Mouse (Mus musculus): Measurements from ENCODE around the gene Paics. TPM values are rescaled to one million over a fixed set of nuclear protein-coding genes. Genes with fewer than 3 reads are reported as not detected.
A peak's percentile ranks its signal among the peaks of the same experiment; 100 is the strongest.

Gene Paics
- total and polyA plus RNA-seq, 2 experiments from 2014 or later: 96.6 to 137 TPM

- TF ChIP-seq CTCF (IDR thresholded peaks at IDR 0.05): no peak
- H3K27me3 ChIP-seq (ENCODE audit: insufficient read depth, low read length): no peaks in the 10 kb centered on the region
- ATAC-seq (ENCODE audit: low FRiP score) (no peak), DNase-seq (ENCODE audit: low spot score) (no peak)
- no peak overlapping the region for H3K4me3 ChIP-seq (ENCODE audit: low read depth, low read length)
- 0 out of 2 replicates have a peak, but pooled peaks cover 2% of the 10 kb centered on the region for H3K36me3 ChIP-seq (ENCODE audit: insufficient read depth, low read length)
- H3K27ac ChIP-seq (ENCODE audit: low read depth, low read length): no peak overlapping the region
- no peak overlapping the region for H3K9ac ChIP-seq (replicated peaks; ENCODE audit: low read length, poor library complexity, severe bottlenecking)
- no peaks in the 10 kb centered on the region for H3K9me3 ChIP-seq (ENCODE audit: low read length)
- WGBS: 92% methylated on average over 4 of the region's 4 CpGs
- H3K4me1 ChIP-seq (ENCODE audit: insufficient read depth, low read length): 0 out of 2 replicates have a peak, but pooled peaks cover 3% of the 10 kb centered on the region
- H3K4me2 ChIP-seq (ENCODE audit: low read depth, low read length, poor library complexity, severe bottlenecking): no peak overlapping the region
Observed at GRCm38 (mm10) chr5:76947142-76947541, 4.0 kb upstream of the Paics start.

GRCm38 (mm10) chr5:76947758-76948157 lies 3.3 kb upstream of the Paics start:
- DNase-seq (ENCODE audit: low spot score) (no peak), ATAC-seq (ENCODE audit: low FRiP score) (no peak)
- H3K4me2 ChIP-seq (ENCODE audit: low read depth, low read length, poor library complexity, severe bottlenecking): no peak overlapping the region
- 0 out of 2 replicates have a peak, but pooled peaks cover 2% of the 10 kb centered on the region for H3K36me3 ChIP-seq (ENCODE audit: insufficient read depth, low read length)
- no peak overlapping the region for H3K27ac ChIP-seq (ENCODE audit: low read depth, low read length)
- no peaks in the 10 kb centered on the region for H3K9me3 ChIP-seq (ENCODE audit: low read length)
- TF ChIP-seq CTCF (IDR thresholded peaks at IDR 0.05): no peak
- 95% methylated on average over 4 of the region's 4 CpGs for WGBS
- H3K4me3 ChIP-seq (ENCODE audit: low read depth, low read length): no peak overlapping the region
- no peak overlapping the region for H3K9ac ChIP-seq (replicated peaks; ENCODE audit: low read length, poor library complexity, severe bottlenecking)
- peaks cover 9% of the 10 kb centered on the region for H3K4me1 ChIP-seq (ENCODE audit: insufficient read depth, low read length)
- no peaks in the 10 kb centered on the region for H3K27me3 ChIP-seq (ENCODE audit: insufficient read depth, low read length)

- Histone ChIP-seq H3K27me3 (ENCODE audit: insufficient read depth, low read length) (no peaks in the 10 kb centered on the region), H3K36me3 (ENCODE audit: insufficient read depth, low read length) (0 out of 2 replicates have a peak, but pooled peaks cover 5% of the 10 kb centered on the region), H3K4me2 (ENCODE audit: low read depth, low read length, poor library complexity, severe bottlenecking) (peak overlapping the region; percentile 90), H3K4me3 (ENCODE audit: low read depth, low read length) (peak overlapping the region; percentile 69), H3K4me1 (ENCODE audit: insufficient read depth, low read length) (peaks cover 10% of the 10 kb centered on the region), H3K9ac (replicated peaks; ENCODE audit: low read length, poor library complexity, severe bottlenecking) (peak overlapping the region; percentile 73), H3K27ac (ENCODE audit: low read depth, low read length) (peak overlapping the region; percentile 70), H3K9me3 (ENCODE audit: low read length) (no peaks in the 10 kb centered on the region)
- WGBS: under 1% methylated on average over 24 of the region's 24 CpGs
- no peak for ATAC-seq (ENCODE audit: low FRiP score)
- TF ChIP-seq CTCF (IDR thresholded peaks at IDR 0.05): no peak
- peak; percentile 17 for DNase-seq (ENCODE audit: low spot score)
Observed at GRCm38 (mm10) chr5:76950343-76951105, 583 bp upstream of the Paics start.

- TF ChIP-seq CTCF (IDR thresholded peaks at IDR 0.05): no peak
- Histone ChIP-seq H3K4me3 (ENCODE audit: low read depth, low read length) (peak overlapping the region; percentile 69), H3K9me3 (ENCODE audit: low read length) (no peaks in the 10 kb centered on the region), H3K27ac (ENCODE audit: low read depth, low read length) (peak overlapping the region; percentile 70; the same call in 1 of the 2 replicates), H3K9ac (replicated peaks; ENCODE audit: low read length, poor library complexity, severe bottlenecking) (peak overlapping the region; percentile 73), H3K36me3 (ENCODE audit: insufficient read depth, low read length) (peaks cover 8% of the 10 kb centered on the region; the same call in 1 of the 2 replicates), H3K4me2 (ENCODE audit: low read depth, low read length, poor library complexity, severe bottlenecking) (peak overlapping the region; percentile 90), H3K27me3 (ENCODE audit: insufficient read depth, low read length) (no peaks in the 10 kb centered on the region), H3K4me1 (ENCODE audit: insufficient read depth, low read length) (peaks cover 10% of the 10 kb centered on the region)
- ATAC-seq (ENCODE audit: low FRiP score): no peak
- 20% methylated on average over 7 of the region's 7 CpGs for WGBS
- no peak for DNase-seq (ENCODE audit: low spot score)
Observed at GRCm38 (mm10) chr5:76952112-76953040, 1.3 kb downstream of the Paics start.

GRCm38 (mm10) chr5:76953794-76954193 lies 2.7 kb downstream of the Paics start:
- Histone ChIP-seq H3K4me2 (ENCODE audit: low read depth, low read length, poor library complexity, severe bottlenecking) (no peak overlapping the region), H3K9me3 (ENCODE audit: low read length) (no peaks in the 10 kb centered on the region), H3K9ac (replicated peaks; ENCODE audit: low read length, poor library complexity, severe bottlenecking) (no peak overlapping the region), H3K27ac (ENCODE audit: low read depth, low read length) (no peak overlapping the region), H3K4me1 (ENCODE audit: insufficient read depth, low read length) (peaks cover 10% of the 10 kb centered on the region), H3K4me3 (ENCODE audit: low read depth, low read length) (no peak overlapping the region), H3K27me3 (ENCODE audit: insufficient read depth, low read length) (no peaks in the 10 kb centered on the region), H3K36me3 (ENCODE audit: insufficient read depth, low read length) (peaks cover 16% of the 10 kb centered on the region)
- 84% methylated on average over 3 of the region's 3 CpGs for WGBS
- ATAC-seq (ENCODE audit: low FRiP score) (no peak), DNase-seq (ENCODE audit: low spot score) (no peak)
- TF ChIP-seq CTCF (IDR thresholded peaks at IDR 0.05): no peak

Data from midbrain, postnatal 0 days (tissue).